Mouse (Mus musculus) midbrain, embryonic 11.5 days (tissue): ENCODE data around the gene Prickle4. TPM values are rescaled to one million over a fixed set of nuclear protein-coding genes. Genes with fewer than 3 reads are reported as not detected.

Experiments used
- ATAC-seq: fragments of 200-750 bp; cut with Nextera tagmentation; 2 replicates; pipeline ENCODE4 v1.8.0; 2017; ENCODE audit warnings: moderate TSS enrichment, moderate library complexity; ENCODE audit not compliant: low FRiP score
- DNase-seq: peaks from one replicate; pipeline ENCODE4 v3.0.0; 2015; ENCODE audit warnings: low spot score; ENCODE audit errors: missing footprints
- H3K27ac ChIP-seq: fragments of 300-500 bp; sonication (generic); 2 replicates; pipeline ENCODE4 v1.5.1; 2014; ENCODE audit warnings: low read depth, low read length
- H3K27me3 ChIP-seq: fragments of 300-500 bp; sonication (generic); 2 replicates; pipeline ENCODE4 v1.6.1; 2014; ENCODE audit warnings: mild to moderate bottlenecking, low read length, moderate library complexity, mixed read lengths; ENCODE audit not compliant: control insufficient read depth, insufficient read depth
- H3K36me3 ChIP-seq: fragments of 300-500 bp; sonication (generic); 2 replicates; pipeline ENCODE4 v1.6.1; 2014; ENCODE audit warnings: mild to moderate bottlenecking, low read length, moderate library complexity, mixed read lengths; ENCODE audit not compliant: control insufficient read depth, insufficient read depth
- H3K4me1 ChIP-seq: fragments of 300-500 bp; sonication (generic); 2 replicates; pipeline ENCODE4 v1.6.1; 2014; ENCODE audit warnings: low read length; ENCODE audit not compliant: control insufficient read depth, insufficient read depth
- H3K4me2 ChIP-seq: fragments of 300-500 bp; sonication (generic); 2 replicates; pipeline ENCODE4 v1.6.1; 2014; ENCODE audit warnings: mild to moderate bottlenecking, moderate library complexity
- H3K4me3 ChIP-seq: fragments of 300-500 bp; sonication (generic); 2 replicates; pipeline ENCODE4 v1.5.1; 2014; ENCODE audit warnings: low read depth, low read length
- H3K9ac ChIP-seq: fragments of 300-500 bp; sonication (generic); 2 replicates; pipeline ENCODE4 v1.6.1; 2014; ENCODE audit warnings: low read length
- H3K9me3 ChIP-seq: fragments of 300-500 bp; sonication (generic); 2 replicates; pipeline ENCODE4 v1.6.1; 2016; ENCODE audit warnings: low read length; ENCODE audit not compliant: control insufficient read depth
- WGBS: fragments of 180-500 bp; shearing (Covaris S2); extraction: QIAGEN DNeasy Blood & Tissue Kit; methylation state at CpG from one replicate; pipeline ENCODE4 v1.1.7; 2014; 5-methylcytosine and 5-hydroxymethylcytosine counted together
- polyA plus RNA-seq: library from polyadenylated mRNA; unstranded; fragments of >200 nt; fragmentation: Nextera tagmentation; extraction: Ambion mirVana; gene quantifications from 2 replicates; pipeline ENCODE4 v1.2.1, GENCODE M21; 2014

Gene Prickle4
- polyA plus RNA-seq, result 0.72 and 2.1 TPM in 2 replicates

DNA sequence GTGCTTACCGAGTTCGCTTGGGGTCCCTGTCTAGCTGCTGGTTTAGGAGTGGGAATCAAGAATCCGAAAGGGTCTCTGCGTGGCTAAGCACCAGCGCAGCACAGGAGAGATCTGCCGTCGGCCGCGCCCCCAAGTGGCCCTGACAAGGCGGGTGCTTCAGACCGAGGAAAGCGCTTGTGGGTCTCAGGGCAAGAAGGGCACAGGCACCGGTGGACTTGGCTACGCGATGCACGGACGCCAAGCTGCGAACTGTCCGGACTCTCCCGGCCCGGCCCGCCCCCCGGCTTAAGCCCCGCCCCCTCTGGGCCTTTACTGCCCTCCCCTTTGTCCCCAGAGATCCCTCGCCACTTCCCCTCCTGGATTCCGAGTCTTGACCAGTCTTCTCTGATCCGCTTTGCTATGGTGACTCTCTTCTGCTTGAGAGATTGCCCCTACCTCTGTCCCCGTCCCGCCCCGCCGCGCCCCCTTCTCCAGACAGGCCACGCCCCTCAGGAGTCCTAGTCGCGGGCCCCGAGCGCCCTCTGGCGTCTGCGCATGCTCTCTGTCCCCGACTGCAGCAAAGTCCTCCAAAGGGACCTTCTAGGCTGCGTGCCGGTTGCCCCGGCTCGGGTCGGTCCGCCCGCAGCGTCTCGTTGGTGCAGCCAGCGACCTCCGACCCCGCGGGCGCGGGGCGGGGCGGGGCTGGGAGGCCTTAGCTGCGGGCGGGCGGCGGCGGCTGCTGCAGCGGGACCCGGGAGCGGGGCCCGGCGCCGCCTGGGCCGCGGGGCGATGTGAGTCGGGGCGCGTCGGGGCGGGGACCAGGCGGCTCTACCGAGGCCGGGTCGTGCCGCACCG is at the start of gene Prickle4:
Prickle4 (minus strand) TSS at position 234 of the 834 bp plus-strand sequence.
- peak within 1 kb of the TSS; percentile 56 for H3K4me2 ChIP-seq
- H3K27ac ChIP-seq, result peak within 1 kb of the TSS; percentile 68
- peaks cover 13% of the 10 kb centered on the region for H3K4me1 ChIP-seq
- H3K27me3 ChIP-seq, result no peaks in the 10 kb centered on the region
- H3K9me3 ChIP-seq, result no peaks in the 10 kb centered on the region
- under 1% methylated on average over 81 of the region's 82 CpGs for WGBS
- H3K9ac ChIP-seq, result peak within 1 kb of the TSS; percentile 92
- H3K36me3 ChIP-seq, result no peaks in the 10 kb centered on the region; the same call in 1 of the 2 replicates
- DNase-seq, result peak; percentile 100
- H3K4me3 ChIP-seq, result peak within 1 kb of the TSS; percentile 80
- ATAC-seq, result peak; percentile 97

DNA sequence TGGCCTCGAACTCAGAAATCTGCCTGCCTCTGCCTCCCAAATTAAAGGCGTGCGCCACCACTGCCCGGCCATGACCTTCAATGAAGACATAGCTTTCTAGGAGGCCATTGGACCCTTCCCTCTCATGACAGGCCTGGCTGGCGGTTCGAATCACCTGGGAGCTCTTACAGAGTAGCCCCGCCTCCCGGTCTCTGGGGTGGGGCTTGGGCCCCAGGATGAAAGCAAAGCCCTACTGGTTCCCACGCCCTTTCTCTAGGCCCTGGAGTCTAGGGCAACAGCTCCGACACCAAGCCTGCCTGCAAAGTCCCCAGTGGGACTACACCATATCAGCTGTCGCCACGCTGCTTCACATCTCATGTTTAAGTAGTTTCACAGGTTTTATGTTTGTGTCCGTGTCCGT is 49.5 kb upstream of the Prickle4 start:
- 95% methylated on average over 14 of the region's 14 CpGs for WGBS
- Histone ChIP-seq H3K4me1 (peaks cover 5% of the 10 kb centered on the region; the same call in 1 of the 2 replicates), H3K9ac (no peak overlapping the region), H3K4me2 (no peak overlapping the region), H3K27ac (no peak overlapping the region), H3K4me3 (no peak overlapping the region), H3K9me3 (no peaks in the 10 kb centered on the region), H3K36me3 (no peaks in the 10 kb centered on the region), H3K27me3 (peaks cover 4% of the 10 kb centered on the region; the same call in 1 of the 2 replicates)
- DNase-seq (peak; percentile 33), ATAC-seq (no peak)

DNA sequence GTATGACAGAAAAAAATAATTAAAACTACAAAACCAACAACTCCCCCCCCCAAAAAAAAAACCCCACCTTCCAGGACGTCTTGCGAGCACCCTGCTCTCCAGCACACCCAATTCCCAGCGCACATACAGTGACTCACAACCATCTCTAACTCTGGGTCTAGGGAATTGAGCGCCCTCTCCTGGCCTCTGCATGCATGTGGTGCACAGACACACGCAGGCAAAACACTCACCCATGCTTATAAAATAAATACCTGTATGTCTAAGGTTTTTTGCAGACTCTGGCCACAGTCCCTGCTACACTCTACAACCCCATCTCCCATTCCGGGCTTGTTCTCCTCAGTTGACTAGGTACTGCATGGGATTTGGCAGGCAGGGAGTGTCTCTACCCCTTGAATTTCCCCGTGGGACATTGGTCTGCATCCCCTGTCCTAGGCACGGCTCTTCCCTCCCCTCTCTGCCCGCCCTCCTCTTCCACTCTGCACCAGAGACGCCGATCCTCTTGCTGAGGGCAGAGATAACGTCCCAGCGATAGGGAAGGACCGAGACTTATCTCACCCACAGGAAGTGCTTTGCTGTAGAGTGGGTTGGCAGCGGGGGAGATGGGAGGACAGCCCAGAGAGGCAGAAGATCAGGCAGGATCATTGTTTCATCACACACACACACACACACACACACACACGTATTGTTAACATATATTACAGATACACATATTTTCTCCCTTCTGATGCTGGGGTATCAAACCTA is 48.6 kb upstream of the Prickle4 start:
- ATAC-seq (no peak), DNase-seq (peak; percentile 75)
- Histone ChIP-seq H3K36me3 (no peaks in the 10 kb centered on the region), H3K27ac (no peak overlapping the region), H3K9me3 (no peaks in the 10 kb centered on the region), H3K27me3 (peaks cover 13% of the 10 kb centered on the region), H3K4me1 (peaks cover 13% of the 10 kb centered on the region), H3K4me2 (no peak overlapping the region), H3K4me3 (no peak overlapping the region), H3K9ac (no peak overlapping the region)
- WGBS, result 52% methylated on average over 16 of the region's 16 CpGs

DNA sequence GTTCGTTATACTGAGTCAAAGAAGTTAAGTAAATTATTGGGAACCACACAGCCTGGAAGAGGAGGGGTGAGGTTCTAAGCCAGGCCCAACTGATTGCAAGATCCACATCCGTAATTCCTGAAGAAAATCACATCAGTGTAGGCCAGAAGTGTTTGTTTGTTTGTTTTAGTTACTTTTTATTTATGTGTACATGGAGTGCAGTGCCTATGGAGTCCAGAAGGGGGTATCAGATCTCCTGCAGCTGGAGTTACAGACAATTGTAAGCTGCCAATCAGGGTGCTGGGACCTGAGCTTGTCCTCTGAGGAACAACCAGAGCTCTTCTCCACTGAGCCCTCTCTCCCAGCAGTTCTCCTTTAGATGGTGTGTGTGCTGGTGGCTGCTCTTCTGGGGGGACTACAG is 45.6 kb upstream of the Prickle4 start:
- Histone ChIP-seq H3K36me3 (no peaks in the 10 kb centered on the region), H3K4me1 (peaks cover 19% of the 10 kb centered on the region), H3K9ac (no peak overlapping the region), H3K4me3 (no peak overlapping the region), H3K27ac (no peak overlapping the region), H3K4me2 (no peak overlapping the region), H3K27me3 (peaks cover 25% of the 10 kb centered on the region), H3K9me3 (no peaks in the 10 kb centered on the region)
- 55% methylated on average over 2 of the region's 2 CpGs for WGBS
- ATAC-seq, result no peak
- peak; percentile 79 for DNase-seq

DNA sequence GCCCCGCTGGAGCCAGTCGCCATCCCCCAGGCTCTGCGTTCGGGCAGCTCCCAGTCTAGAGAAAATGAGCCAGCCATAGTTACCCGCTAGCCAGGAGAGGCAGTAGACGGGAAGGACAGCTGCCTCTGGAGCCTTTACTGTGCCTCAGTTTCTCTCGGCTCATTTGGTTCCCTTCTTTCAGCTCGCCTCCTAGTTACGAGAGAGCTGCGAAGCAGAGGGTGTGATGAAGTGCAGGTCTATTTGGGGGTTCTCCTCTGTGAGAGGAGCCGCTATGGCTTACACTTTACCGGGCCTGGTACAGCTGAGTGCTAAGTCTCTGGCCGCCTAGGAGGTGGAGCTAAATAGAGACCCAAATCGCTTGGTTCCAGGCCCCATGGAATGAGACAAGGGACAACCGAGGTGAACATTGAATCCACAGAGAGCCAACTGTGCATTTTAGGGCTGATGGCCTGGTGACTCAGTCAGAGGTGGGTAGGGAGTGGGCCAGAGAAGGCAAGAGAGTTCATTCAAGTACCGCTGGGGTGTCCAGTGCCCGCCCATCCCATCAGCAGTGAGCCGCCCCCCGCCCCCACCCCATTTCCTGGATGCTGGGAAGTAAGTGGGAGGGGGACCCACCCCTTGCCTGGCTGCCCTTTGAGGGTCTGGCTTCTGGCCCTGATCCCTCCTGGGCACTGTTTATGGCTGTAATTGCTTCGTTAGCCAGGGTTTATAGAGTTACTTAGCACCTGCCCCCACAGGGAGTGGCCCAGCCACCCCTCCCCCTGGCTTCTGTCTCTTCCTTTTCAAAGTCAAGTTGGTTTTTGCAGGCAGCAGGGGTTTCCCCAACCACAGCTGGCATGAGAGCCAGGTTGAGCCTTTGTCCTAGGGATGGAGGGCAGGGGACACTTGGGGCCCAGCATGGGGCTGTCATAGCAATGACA is 44.6 kb upstream of the Prickle4 start:
- H3K9me3 ChIP-seq, result no peaks in the 10 kb centered on the region
- H3K27me3 ChIP-seq, result peaks cover 25% of the 10 kb centered on the region
- no peaks in the 10 kb centered on the region for H3K36me3 ChIP-seq
- H3K4me2 ChIP-seq, result peak overlapping the region; percentile 84
- 2% methylated on average over 20 of the region's 20 CpGs for WGBS
- peaks cover 19% of the 10 kb centered on the region for H3K4me1 ChIP-seq
- H3K27ac ChIP-seq, result no peak overlapping the region
- H3K9ac ChIP-seq, result peak overlapping the region; percentile 51; the same call in 1 of the 2 replicates
- peak; percentile 90 for DNase-seq
- no peak for ATAC-seq
- H3K4me3 ChIP-seq, result peak overlapping the region; percentile 52

- Histone ChIP-seq H3K27ac (no peak overlapping the region), H3K4me3 (peak overlapping the region; percentile 52), H3K9me3 (no peaks in the 10 kb centered on the region), H3K9ac (peak overlapping the region; percentile 51), H3K4me1 (peaks cover 19% of the 10 kb centered on the region), H3K4me2 (peak overlapping the region; percentile 84), H3K27me3 (peaks cover 25% of the 10 kb centered on the region), H3K36me3 (no peaks in the 10 kb centered on the region)
- DNase-seq (peak; percentile 91), ATAC-seq (peak; percentile 33)
- WGBS, result under 1% methylated on average over 59 of the region's 61 CpGs
Measured at GRCm38 (mm10) chr17:47738066-47738878, 43.7 kb upstream of the Prickle4 start.

DNA sequence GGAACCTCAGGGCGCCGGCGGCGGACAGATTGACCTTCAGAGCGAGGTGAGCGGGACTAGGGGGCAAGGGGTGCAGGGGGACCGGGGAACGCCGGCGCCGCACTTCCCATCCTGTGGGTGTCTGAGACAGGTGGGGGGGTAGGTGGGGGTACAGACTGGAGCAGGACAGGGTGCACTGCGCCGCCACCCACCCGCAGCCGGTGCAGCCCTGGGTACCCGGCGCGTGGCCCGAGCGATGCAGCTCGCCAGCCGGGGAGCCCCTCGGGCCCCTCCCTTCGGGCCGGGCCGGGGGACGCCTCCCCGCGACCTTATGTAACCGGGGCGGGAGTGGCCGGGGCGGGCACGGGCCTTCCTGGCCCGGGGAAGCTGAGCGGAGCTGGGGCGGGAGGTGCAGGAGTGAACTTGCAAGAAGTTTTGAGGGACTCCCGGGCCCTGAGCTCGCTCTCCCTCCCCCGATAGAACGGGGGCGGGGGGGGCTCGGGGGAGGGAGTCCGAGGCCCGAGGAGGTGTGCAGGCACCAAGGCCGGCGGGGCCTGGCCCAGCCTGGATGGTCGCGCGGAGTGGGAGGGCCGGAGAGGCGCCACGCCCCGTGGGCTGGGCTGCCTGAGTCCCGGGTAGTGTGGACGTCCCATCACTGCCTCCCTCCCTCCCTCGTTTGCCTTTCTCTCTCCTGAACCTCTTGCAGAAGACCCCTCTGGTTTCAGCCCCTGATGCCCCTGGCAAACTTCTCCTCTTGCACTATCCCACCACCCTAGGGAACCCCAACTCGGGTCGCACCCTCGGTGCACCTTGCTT is 42.9 kb upstream of the Prickle4 start:
- H3K4me3 ChIP-seq, result peak overlapping the region; percentile 52
- DNase-seq (peak; percentile 95), ATAC-seq (peak; percentile 77)
- no peaks in the 10 kb centered on the region for H3K36me3 ChIP-seq
- no peaks in the 10 kb centered on the region for H3K9me3 ChIP-seq
- H3K4me2 ChIP-seq, result peak overlapping the region; percentile 84
- WGBS, result under 1% methylated on average over 49 of the region's 60 CpGs
- H3K4me1 ChIP-seq, result peaks cover 19% of the 10 kb centered on the region
- H3K27ac ChIP-seq, result no peak overlapping the region
- H3K27me3 ChIP-seq, result peaks cover 25% of the 10 kb centered on the region
- H3K9ac ChIP-seq, result peak overlapping the region; percentile 53
